Mouse (Mus musculus): ENCODE measurements around the gene Cntn2. TPM values are rescaled to one million over a fixed set of nuclear protein-coding genes. Genes with fewer than 3 reads are reported as not detected.

Cntn2 gene
- polyA plus RNA-seq (2012; rRNA removed), result 0.15 and 0.21 TPM in 2 replicates

GRCm38 (mm10) chr1:132542762-132543306 is at the start of gene Cntn2:
Gene Cntn2, minus strand, starts transcription at chr1:132543256.
- WGBS, result 5% methylated on average over 30 of the region's 30 CpGs
- DNase-seq (ENCODE audit: low read depth, low spot score), result no peak

GRCm38 (mm10) chr1:132592145-132592544 is 49.1 kb upstream of the Cntn2 start:
- no peak for DNase-seq (ENCODE audit: low read depth, low spot score)
- 75% methylated on average over 5 of the region's 5 CpGs for WGBS

- WGBS, result 74% methylated on average over 11 of the region's 11 CpGs
- no peak for DNase-seq (ENCODE audit: low read depth, low spot score)
Measured at GRCm38 (mm10) chr1:132591399-132591930, 48.4 kb upstream of the Cntn2 start.

- no peak for DNase-seq (ENCODE audit: low read depth, low spot score)
- WGBS, result 27% methylated on average over 15 of the region's 15 CpGs
Measured at GRCm38 (mm10) chr1:132586679-132587201, 43.7 kb upstream of the Cntn2 start.

- WGBS, result 80% methylated on average over 4 of the region's 4 CpGs
- no peak for DNase-seq (ENCODE audit: low read depth, low spot score)
Measured at GRCm38 (mm10) chr1:132585376-132585775, 42.3 kb upstream of the Cntn2 start.

- no peak for DNase-seq (ENCODE audit: low read depth, low spot score)
- 80% methylated on average over 18 of the region's 18 CpGs for WGBS
Measured at GRCm38 (mm10) chr1:132582998-132583604, 40.0 kb upstream of the Cntn2 start.

- DNase-seq (ENCODE audit: low read depth, low spot score), result no peak
- 70% methylated on average over 14 of the region's 14 CpGs for WGBS
Measured at GRCm38 (mm10) chr1:132581845-132582839, 39.1 kb upstream of the Cntn2 start.

- WGBS, result 77% methylated on average over 7 of the region's 7 CpGs
- DNase-seq (ENCODE audit: low read depth, low spot score), result no peak
Measured at GRCm38 (mm10) chr1:132580063-132580462, 37.0 kb upstream of the Cntn2 start.

- 94% methylated on average over 8 of the region's 8 CpGs for WGBS
- no peak for DNase-seq (ENCODE audit: low read depth, low spot score)
Measured at GRCm38 (mm10) chr1:132576845-132577244, 33.8 kb upstream of the Cntn2 start.

- no peak for DNase-seq (ENCODE audit: low read depth, low spot score)
- WGBS, result 87% methylated on average over 7 of the region's 7 CpGs
Measured at GRCm38 (mm10) chr1:132572851-132573250, 29.8 kb upstream of the Cntn2 start.

- DNase-seq (ENCODE audit: low read depth, low spot score), result no peak
- WGBS, result 89% methylated on average over 1 of the region's 1 CpGs
Measured at GRCm38 (mm10) chr1:132571613-132572012, 28.6 kb upstream of the Cntn2 start.

GRCm38 (mm10) chr1:132570906-132571305 is 27.9 kb upstream of the Cntn2 start:
- WGBS, result 81% methylated on average over 8 of the region's 8 CpGs

GRCm38 (mm10) chr1:132570068-132570780 is 27.2 kb upstream of the Cntn2 start:
- no peak for DNase-seq (ENCODE audit: low read depth, low spot score)
- WGBS, result 91% methylated on average over 15 of the region's 15 CpGs

More at GRCm38 (mm10) chr1:132570906-132571305, 27.9 kb upstream of the Cntn2 start:
- DNase-seq (ENCODE audit: low read depth, low spot score), result no peak

- DNase-seq (ENCODE audit: low read depth, low spot score), result no peak
- WGBS, result 82% methylated on average over 9 of the region's 9 CpGs
Measured at GRCm38 (mm10) chr1:132569516-132569915, 26.5 kb upstream of the Cntn2 start.

GRCm38 (mm10) chr1:132567336-132568125 is 24.5 kb upstream of the Cntn2 start:
- 76% methylated on average over 11 of the region's 11 CpGs for WGBS
- no peak for DNase-seq (ENCODE audit: low read depth, low spot score)

GRCm38 (mm10) chr1:132565766-132566165 is 22.7 kb upstream of the Cntn2 start:
- no peak for DNase-seq (ENCODE audit: low read depth, low spot score)
- WGBS, result 54% methylated on average over 7 of the region's 7 CpGs

GRCm38 (mm10) chr1:132564946-132565345 is 21.9 kb upstream of the Cntn2 start:
- no peak for DNase-seq (ENCODE audit: low read depth, low spot score)
- WGBS, result 27% methylated on average over 6 of the region's 6 CpGs

GRCm38 (mm10) chr1:132562337-132562795 is 19.3 kb upstream of the Cntn2 start:
- WGBS, result 57% methylated on average over 10 of the region's 10 CpGs
- no peak for DNase-seq (ENCODE audit: low read depth, low spot score)

Measured in large intestine, adult 2 months (tissue).